Mouse (Mus musculus) 416B (cell line): ENCODE measurements around the gene Gm29110.
"Not testable (repeated sequence)": the region's sequence is repeated elsewhere in the genome, so short reads cannot be mapped to it uniquely, and the experiment has no call there.

Experiments
- DNase-seq: peaks from one replicate; pipeline ENCODE4 v3.0.0; 2011; ENCODE audit warnings: low read depth

Gene Gm29110

DNA sequence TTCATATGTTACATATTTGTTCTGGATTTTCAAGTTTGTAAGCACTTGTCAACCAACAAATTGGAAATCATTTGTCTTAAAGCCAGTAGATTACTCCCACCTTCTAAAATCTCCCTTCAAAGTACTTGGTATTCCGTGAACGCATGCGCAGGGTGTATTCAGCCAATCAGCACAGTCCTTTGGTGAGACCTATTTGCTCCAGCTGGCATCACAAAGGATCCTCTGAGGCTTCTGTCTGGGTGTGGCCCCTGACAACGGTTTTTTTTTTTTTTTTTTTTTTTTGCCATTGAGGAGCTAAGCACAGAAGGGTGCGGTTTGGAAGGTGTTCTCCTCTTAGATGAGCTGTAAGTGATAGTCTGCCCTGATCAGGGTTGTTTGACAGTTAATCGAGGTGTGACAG lies at the start of gene Gm29110:
Gene Gm29110 (plus strand): TSS at position 301 of the 400 bp plus-strand sequence.
- DNase-seq, result not testable (repeated sequence)
